Mouse (Mus musculus) adrenal gland, postnatal 14 days (tissue): ENCODE data around the gene Clcn1. TPM values are rescaled to one million over a fixed set of nuclear protein-coding genes. Genes with fewer than 3 reads are reported as not detected.

Experiments
- total RNA-seq: library from RNA; stranded (reverse); gene quantifications from 2 replicates; pipeline ENCODE4 v1.2.3, GENCODE M21; 2021

Clcn1 gene
- total RNA-seq, 1 experiment from 2014 or later, result not detected

Other genes with a start within 250 kb of the Clcn1 start
- not detected in 2 replicates for gene Sva, start 248.3 kb upstream of the Clcn1 start, total RNA-seq
- not detected in 2 replicates for gene Tas2r139, start 145.7 kb upstream of the Clcn1 start, total RNA-seq
- not detected in 2 replicates for gene Tas2r144, start 71.4 kb upstream of the Clcn1 start, total RNA-seq
- 108 and 147 TPM in 2 replicates for gene Gstk1, start 40.8 kb upstream of the Clcn1 start, total RNA-seq
- 0.86 and 1.0 TPM in 2 replicates for gene Tmem139, start 24.7 kb upstream of the Clcn1 start, total RNA-seq
- gene Casp2, start 21.7 kb upstream of the Clcn1 start, total RNA-seq, result 21.8 and 30.2 TPM in 2 replicates
- gene Fam131b, start 38.0 kb downstream of the Clcn1 start, total RNA-seq, result 0.30 and 0.90 TPM in 2 replicates
- gene Zyx, start 62.9 kb downstream of the Clcn1 start, total RNA-seq, result 115 and 117 TPM in 2 replicates
- gene Epha1, start 86.6 kb downstream of the Clcn1 start, total RNA-seq, result 1.2 and 3.6 TPM in 2 replicates
- 2.0 and 3.5 TPM in 2 replicates for gene Tas2r143, start 113.6 kb downstream of the Clcn1 start, total RNA-seq
- 1.4 and 2.2 TPM in 2 replicates for gene Tas2r135, start 118.7 kb downstream of the Clcn1 start, total RNA-seq
- 1.0 and 1.2 TPM in 2 replicates for gene Tas2r126, start 147.8 kb downstream of the Clcn1 start, total RNA-seq
- not detected in 2 replicates for gene Olfr458, start 178.5 kb downstream of the Clcn1 start, total RNA-seq
- not detected in 2 replicates for gene Olfr457, start 189.7 kb downstream of the Clcn1 start, total RNA-seq
- not detected in 2 replicates for gene Olfr456, start 200.5 kb downstream of the Clcn1 start, total RNA-seq